8 mouse cellular contexts compared by ENCODE assay signal in the genomic region with DNA sequence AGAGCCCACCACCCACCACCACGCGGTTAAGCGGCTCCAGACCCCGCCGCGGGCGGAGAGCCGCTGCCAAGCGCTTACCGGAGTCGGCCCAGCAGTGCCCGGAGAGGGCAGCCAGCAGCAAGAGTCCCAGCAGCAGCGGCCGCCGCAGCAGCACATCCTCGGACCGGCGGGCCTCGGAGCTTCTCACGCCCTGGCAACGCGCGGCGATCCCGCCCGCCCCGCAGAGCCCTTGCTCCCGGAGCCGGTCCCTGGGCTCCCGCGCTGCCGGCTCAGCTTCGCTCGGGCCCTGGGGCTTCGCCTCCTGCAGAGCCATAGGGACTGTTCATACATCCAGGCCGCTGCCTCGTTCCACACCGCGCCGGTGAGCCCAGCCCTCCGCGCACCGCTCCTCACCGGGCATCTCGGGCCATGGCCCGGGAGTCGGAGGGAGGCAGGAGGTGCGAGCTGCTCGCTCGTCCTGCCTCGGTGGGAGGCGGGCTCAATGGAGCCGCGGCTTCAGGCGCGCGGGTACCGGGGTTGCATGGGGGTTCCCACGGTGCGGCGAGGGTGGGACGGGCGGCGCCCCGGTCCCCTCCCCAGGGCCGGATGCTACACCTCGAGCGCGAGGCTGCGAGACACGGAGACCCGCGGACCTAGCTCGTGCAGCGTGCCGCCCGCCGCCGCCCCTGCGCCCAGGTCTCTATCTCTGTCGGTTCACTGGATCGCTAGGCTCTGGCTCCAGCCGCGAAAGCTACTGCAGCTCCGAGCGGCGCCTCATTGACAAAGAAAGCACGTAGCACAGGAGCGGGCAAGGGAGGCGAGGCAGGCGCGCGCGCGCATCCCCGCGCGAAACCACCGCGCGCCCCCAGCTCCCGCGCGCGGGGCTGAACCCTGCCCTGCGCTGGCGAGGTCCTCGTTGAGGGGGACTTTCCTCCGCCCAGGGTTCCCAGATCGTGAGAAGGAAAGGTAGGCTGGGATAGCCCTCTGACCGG. TPM values are rescaled to one million over a fixed set of nuclear protein-coding genes. Genes with fewer than 3 reads are reported as not detected.
DNase-seq lines count a peak whose midpoint lies in the region; ATAC-seq and TF ChIP-seq lines count a peak whose summit lies in the region.

No protein-coding gene starts in this region.

- no peak for TF ChIP-seq CTCF in hindbrain, postnatal 0 days (IDR thresholded peaks at IDR 0.05; ENCODE audit: low read depth)

- peaks cover 28% of the 10 kb centered on the region for H3K4me1 ChIP-seq in forebrain, embryonic 10.5 days
- peaks cover 17% of the 10 kb centered on the region for H3K4me1 ChIP-seq in hindbrain, postnatal 0 days (ENCODE audit: insufficient read depth, low read length)
- H3K4me1 ChIP-seq in limb, embryonic 13.5 days = peaks cover 18% of the 10 kb centered on the region
- H3K4me1 ChIP-seq in neural tube, embryonic 14.5 days (ENCODE audit: control insufficient read depth, insufficient read depth, low read length) = peaks cover 19% of the 10 kb centered on the region

- ATAC-seq in hindbrain, postnatal 0 days = peak; percentile 91
- peak; percentile 64 for ATAC-seq in limb, embryonic 13.5 days (ENCODE audit: low FRiP score, low read depth)
- ATAC-seq in neural tube, embryonic 14.5 days (ENCODE audit: low read depth) = peak; percentile 94

- peak overlapping the region; percentile 80 for H3K4me3 ChIP-seq in forebrain, embryonic 10.5 days
- peak overlapping the region; percentile 79 for H3K4me3 ChIP-seq in hindbrain, postnatal 0 days (ENCODE audit: low read length)
- H3K4me3 ChIP-seq in limb, embryonic 13.5 days = peak overlapping the region; percentile 68
- H3K4me3 ChIP-seq in neural tube, embryonic 14.5 days (ENCODE audit: low read depth, low read length) = peak overlapping the region; percentile 88

- peak overlapping the region; percentile 79 for H3K4me2 ChIP-seq in hindbrain, postnatal 0 days (ENCODE audit: low read depth, low read length)
- peak overlapping the region; percentile 100 for H3K4me2 ChIP-seq in limb, embryonic 13.5 days (replicated peaks)
- peak overlapping the region; percentile 72 for H3K4me2 ChIP-seq in neural tube, embryonic 14.5 days (ENCODE audit: low read depth, low read length)

- peak overlapping the region; percentile 89 for H3K27ac ChIP-seq in forebrain, embryonic 10.5 days
- peak overlapping the region; percentile 87 for H3K27ac ChIP-seq in hindbrain, postnatal 0 days
- no peak overlapping the region for H3K27ac ChIP-seq in limb, embryonic 13.5 days
- peak overlapping the region; percentile 94 for H3K27ac ChIP-seq in neural tube, embryonic 14.5 days (ENCODE audit: low read depth, low read length)

- H3K36me3 ChIP-seq in forebrain, embryonic 10.5 days (replicated peaks) = no peaks in the 10 kb centered on the region
- H3K36me3 ChIP-seq in hindbrain, postnatal 0 days (ENCODE audit: insufficient read depth, low read length) = no peaks in the 10 kb centered on the region
- H3K36me3 ChIP-seq in limb, embryonic 13.5 days = no peaks in the 10 kb centered on the region
- no peaks in the 10 kb centered on the region for H3K36me3 ChIP-seq in neural tube, embryonic 14.5 days (ENCODE audit: control insufficient read depth, insufficient read depth, low read length)

- H3K9me3 ChIP-seq in forebrain, embryonic 10.5 days = no peaks in the 10 kb centered on the region
- H3K9me3 ChIP-seq in hindbrain, postnatal 0 days (ENCODE audit: low read length) = no peaks in the 10 kb centered on the region
- no peaks in the 10 kb centered on the region for H3K9me3 ChIP-seq in limb, embryonic 13.5 days
- no peaks in the 10 kb centered on the region for H3K9me3 ChIP-seq in neural tube, embryonic 14.5 days (ENCODE audit: control insufficient read depth, low read length)

- DNase-seq in kidney, adult 18-20 months = peak; percentile 29
- DNase-seq in kidney, adult 11 months = no peak
- DNase-seq in brain, embryonic 18.5 days (ENCODE audit: low read depth, low spot score) = peak; percentile 67
- DNase-seq in forebrain, embryonic 10.5 days (ENCODE audit: extremely low spot score, low spot score) = peak; percentile 66
- DNase-seq in hindbrain, postnatal 0 days (ENCODE audit: low spot score) = peak; percentile 86
- peak; percentile 34 for DNase-seq in yolk sac, embryonic 10.5 days (ENCODE audit: low spot score)

- WGBS in forebrain, embryonic 10.5 days = under 1% methylated on average over 109 of the region's 111 CpGs
- WGBS in hindbrain, postnatal 0 days = under 1% methylated on average over 111 of the region's 111 CpGs
- WGBS in limb, embryonic 13.5 days = under 1% methylated on average over 106 of the region's 111 CpGs
- under 1% methylated on average over 98 of the region's 111 CpGs for WGBS in neural tube, embryonic 14.5 days

- peaks cover 73% of the 10 kb centered on the region for H3K27me3 ChIP-seq in forebrain, embryonic 10.5 days (ENCODE audit: poor library complexity, severe bottlenecking)
- no peaks in the 10 kb centered on the region for H3K27me3 ChIP-seq in hindbrain, postnatal 0 days (ENCODE audit: insufficient read depth, low read length)
- peaks cover 86% of the 10 kb centered on the region for H3K27me3 ChIP-seq in limb, embryonic 13.5 days
- no peaks in the 10 kb centered on the region for H3K27me3 ChIP-seq in neural tube, embryonic 14.5 days (ENCODE audit: control insufficient read depth, insufficient read depth, low read length)

- peak overlapping the region; percentile 90 for H3K9ac ChIP-seq in hindbrain, postnatal 0 days (replicated peaks; ENCODE audit: low read length)
- H3K9ac ChIP-seq in limb, embryonic 13.5 days = peak overlapping the region; percentile 75
- H3K9ac ChIP-seq in neural tube, embryonic 14.5 days (replicated peaks; ENCODE audit: low read depth, low read length) = peak overlapping the region; percentile 95

RNA-seq across cellular contexts. Expression of a gene that starts 0.7 kb away (rescaled TPM):
- 0.90 and 1.1 TPM in 2 replicates for polyA plus RNA-seq in forebrain, embryonic 10.5 days (2016; fragmentation: Nextera tagmentation; extraction: Ambion mirVana)
- 45.8 and 50.0 TPM in 2 replicates for total RNA-seq in hindbrain, postnatal 0 days (2014; rRNA removed)
- 7.1 and 7.6 TPM in 2 replicates for polyA plus RNA-seq in hindbrain, postnatal 0 days (2015; fragmentation: Nextera tagmentation; extraction: Ambion mirVana)
- polyA plus RNA-seq in limb, embryonic 13.5 days (2015; fragmentation: Nextera tagmentation; extraction: Ambion mirVana) = 0.94 and 0.97 TPM in 2 replicates
- 14.0 and 17.3 TPM in 2 replicates for polyA plus RNA-seq in neural tube, embryonic 14.5 days (2014; fragmentation: Nextera tagmentation; extraction: Ambion mirVana)
